Mouse (Mus musculus) ES-Bruce4 (cell line): Measurements from ENCODE around the gene Rgs21.

Experiments used
- CTCF ChIP-seq: IDR thresholded peaks from one replicate; pipeline ENCODE4 v1.8.1; 2011; ENCODE audit warnings: low read depth, low read length
- POLR2A ChIP-seq: IDR thresholded peaks from one replicate; pipeline ENCODE4 v1.8.1; 2011; ENCODE audit warnings: low read length; ENCODE audit not compliant: insufficient read depth

DNA sequence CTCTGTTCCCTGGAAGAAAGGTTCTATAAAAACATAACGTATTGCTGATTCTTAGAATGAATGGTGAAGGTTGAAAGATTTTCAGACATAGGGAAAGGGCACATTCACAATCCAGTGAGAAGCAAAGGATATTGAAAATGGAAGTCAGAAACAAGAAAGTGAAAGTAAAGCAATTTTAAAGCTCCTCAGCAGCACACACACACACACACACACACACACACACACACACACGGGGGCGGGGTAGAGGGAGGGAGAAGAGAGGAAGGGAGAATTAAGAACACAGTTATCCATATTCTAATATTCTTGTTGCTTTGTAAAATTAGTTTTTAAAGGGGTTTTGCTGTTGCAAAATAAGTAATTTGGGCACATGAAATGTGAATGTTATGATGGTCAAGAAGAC, 2.4 kb upstream of the Rgs21 start:
- no peak for TF ChIP-seq POLR2A
- TF ChIP-seq CTCF = no peak
